Mouse (Mus musculus) T-helper 17 cell (primary cell): ENCODE measurements around the gene Fyn.

ENCODE experiments used
- in situ Hi-C, 2 experiments: fragments of 300-600 bp; cut with MboI, MseI; formaldehyde crosslinking; loops; 1 replicate in 1 of 2; 2 replicates in 1 of 2; pipeline ENCODE4 v1.15.1; 2025; ENCODE audit warnings: high pct_unique_total_duplicates in 2 of 2

Fyn gene

DNA sequence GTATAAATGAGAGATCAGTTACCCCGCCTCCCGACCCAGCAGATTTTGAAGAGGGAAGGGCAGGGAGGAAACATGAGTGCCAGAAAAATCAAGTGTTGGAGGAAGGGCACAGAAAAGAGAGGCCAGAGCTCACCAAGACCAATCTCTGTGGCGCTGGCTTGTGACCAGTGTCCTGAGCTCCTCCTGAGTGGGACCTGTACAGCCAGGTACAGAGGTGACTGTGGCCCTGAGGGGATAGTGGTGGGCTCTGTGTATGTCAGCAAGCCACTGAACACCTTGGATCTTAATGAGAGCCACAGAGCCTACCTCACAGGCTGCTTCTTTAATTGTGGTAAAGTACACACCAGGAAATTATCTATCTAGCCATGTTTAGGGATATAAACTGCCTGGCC lies 229.1 kb downstream of the Fyn start:
- in situ Hi-C loops = no loop called here

DNA sequence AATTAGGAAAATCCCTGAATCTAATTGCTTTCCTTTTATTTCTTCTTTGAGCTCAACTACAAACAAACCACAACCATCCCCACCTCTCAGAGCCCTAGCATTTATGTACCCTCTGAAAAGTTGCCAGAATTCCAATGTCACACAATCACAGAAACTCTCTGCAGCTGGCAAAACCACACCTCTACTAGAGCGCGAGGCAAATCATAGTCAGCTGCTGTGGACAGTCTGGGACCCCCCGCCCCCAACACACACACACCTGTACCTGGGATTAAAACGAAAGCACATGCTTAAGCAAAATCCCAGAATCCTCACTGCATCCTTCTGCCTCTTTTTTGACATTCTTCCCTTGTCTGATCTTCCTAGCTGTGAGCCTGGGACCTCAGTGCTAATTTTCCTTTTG lies 230.9 kb downstream of the Fyn start:
- in situ Hi-C loops = no loop called here

DNA sequence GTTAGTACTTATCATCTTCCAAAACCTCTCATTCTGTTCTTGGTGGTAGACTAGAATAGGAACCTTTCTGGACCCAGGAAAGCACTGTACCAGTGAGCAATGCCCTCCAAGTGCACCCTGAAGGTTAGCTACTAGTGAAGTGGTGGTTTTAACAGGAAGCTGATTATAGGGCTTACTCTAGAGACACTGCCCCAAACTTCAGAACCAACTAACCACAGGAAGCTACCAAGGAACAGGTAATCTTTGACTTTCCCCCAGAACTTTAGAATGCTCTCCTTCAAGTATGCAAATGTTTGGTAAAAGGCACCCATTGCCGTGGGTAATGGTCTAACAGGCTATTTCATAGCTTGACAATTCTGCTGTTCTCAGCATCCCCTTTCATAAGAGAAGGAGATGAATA lies 231.5 kb downstream of the Fyn start:
- in situ Hi-C loops = no loop called here

DNA sequence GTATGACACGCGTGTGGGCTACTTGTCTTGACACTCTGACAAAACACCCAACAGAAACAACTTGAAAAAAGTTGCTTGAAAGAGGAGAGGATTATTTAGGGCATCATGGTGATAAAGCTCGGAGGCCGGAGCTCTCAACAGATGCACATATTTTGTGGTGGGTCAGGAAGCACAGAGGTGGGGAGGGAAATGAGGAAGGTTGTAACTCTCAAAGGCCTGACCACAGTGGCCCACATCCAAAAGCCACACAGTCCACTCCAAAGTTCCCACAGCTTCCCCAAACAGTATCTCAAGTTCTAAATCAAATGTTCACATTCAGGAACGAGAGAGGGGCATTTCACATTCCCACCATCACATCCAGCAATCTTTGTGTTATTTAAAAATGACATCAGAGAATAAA lies 232.4 kb downstream of the Fyn start:
- in situ Hi-C loops = no loop called here

DNA sequence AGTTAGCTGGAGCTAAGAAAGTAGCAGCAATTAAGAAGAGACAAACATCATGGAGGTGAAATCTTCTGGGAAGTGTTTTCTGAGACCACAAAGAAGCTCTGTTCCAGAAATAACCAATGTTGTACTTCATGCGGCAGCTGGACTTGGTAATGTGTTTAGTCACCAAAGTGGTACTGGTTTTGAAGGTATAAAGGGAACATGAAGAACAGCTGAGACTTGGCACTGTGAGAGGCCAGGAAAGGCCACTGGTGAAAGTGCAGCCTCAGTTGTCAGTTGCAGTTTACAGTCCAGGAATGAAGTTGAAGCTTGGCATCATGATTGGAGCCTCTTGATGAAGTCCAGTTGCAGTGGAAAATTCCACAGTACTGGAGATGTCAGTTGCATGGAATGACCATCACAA lies 237.8 kb downstream of the Fyn start:
- in situ Hi-C loops = no loop called here

DNA sequence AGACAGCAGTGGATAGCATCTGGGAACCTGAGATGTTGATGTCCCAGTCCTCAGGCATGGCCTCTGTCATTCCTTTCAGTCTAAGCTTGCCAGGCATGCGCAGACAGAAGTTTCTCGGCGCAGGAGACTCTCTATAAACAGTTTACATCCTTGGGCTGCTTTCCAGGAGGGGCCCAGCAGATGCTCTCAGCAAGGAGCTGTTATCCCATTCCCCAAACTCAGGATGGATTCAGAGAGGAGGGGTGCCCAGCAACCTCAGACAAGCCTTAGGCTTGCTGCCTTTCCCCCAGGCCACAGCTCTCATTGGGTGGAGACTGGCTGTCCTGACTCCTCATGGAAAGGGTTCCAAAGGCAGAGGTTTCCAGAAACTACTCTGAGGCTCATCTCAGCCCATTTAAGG lies 242.6 kb downstream of the Fyn start:
- in situ Hi-C loops = no loop called here

DNA sequence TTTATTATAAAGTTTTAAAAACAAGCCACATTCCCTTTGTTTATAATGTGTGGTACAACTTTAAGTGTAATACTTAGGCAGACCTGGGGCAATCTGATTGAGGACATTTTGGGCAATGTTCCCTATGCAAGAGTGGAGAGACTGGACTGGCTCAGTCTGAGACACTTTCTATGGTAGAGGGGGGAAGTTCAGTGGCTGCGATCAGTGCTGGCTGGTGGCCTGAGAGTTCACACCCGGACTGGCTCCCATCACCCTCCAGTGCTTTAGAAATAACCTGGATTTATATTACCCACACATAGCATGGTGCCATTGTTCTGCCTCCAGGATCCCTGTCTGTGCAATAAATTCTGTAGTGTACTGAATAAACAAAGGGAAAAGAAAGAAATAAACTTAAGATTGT lies 243.5 kb downstream of the Fyn start:
- in situ Hi-C loops = no loop called here

DNA sequence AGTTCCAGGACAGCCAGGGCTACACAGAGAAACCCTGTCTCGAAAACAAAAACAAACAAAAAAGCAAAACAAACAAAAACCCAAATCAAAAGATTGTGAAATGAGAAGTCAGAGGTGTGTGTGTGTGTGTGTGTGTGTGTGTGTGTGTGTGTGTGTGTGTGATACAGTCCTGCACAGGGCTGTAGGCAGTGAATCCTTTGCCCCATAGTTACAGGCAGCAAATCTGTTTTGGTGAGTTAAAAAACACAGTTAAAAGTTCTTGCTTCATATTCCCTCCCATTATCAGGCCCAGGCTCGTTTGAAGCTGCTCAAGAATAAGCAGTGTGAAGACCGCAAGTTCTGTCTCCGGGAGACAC lies 244.0 kb downstream of the Fyn start, which contains the start of gene Traf3ip2:
TSS of gene Traf3ip2 (plus strand) at position 302 of the 356 bp plus-strand sequence.
- in situ Hi-C loops = no loop called here

DNA sequence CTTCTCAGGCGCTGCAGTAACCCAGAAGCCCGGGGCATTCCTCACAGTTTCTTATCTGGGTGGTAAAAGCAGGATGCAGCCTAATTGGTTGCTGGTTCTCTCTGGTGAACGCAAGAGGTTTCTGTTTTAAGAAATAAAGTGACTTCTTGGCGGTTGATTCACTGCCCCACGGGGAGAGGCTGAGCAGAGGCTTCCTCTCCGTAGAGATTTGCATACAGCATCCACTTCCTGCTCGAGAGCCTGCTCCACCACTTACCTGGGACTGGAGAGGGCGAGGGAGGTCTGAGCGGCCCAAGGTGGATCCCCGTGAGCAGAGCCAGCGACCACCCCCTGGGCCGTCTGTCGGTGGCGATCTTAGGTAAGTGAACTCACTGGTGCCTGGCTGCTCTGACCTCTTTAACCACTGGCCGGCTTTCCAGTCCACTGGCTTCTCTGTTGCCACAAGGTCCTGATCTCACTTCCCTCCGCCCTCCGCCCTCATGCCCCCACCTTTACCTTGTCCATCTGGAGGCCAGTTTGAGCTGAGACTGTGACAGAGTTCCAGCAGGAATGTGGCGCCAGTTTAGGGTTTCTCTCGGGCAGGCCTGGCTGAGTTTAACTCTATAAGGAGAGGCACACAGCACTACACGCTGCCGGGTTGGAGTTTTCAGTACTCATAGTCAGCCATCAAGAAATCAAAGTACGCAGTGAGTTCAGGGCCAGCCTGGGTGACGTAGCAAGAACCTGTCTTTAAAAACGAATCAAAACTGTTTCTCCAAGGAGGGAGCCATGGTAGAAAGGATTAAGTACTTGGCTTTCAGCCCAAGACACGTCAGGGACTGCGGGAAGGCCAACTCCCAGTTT lies 244.6 kb downstream of the Fyn start:
- in situ Hi-C loops = no loop called here

DNA sequence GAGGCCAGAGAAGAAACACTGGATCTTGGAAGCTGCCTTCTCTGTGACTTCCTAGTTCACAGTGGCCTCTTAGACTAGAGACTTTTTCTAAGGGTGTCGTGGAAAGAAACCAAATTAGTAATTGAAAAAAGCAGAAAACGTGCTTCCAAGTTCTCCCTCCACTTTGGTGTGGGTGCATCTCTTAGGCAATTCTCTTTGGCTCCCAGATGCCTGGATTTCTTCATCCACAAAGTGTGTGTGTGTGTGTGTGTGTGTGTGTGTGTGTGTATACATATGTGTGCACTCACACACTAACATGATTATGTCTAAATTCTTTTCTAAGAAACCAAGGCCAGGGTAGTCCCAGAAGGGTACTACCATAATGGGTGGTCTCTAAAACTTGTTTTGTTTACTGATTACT lies 245.3 kb downstream of the Fyn start:
- in situ Hi-C loops = no loop called here

DNA sequence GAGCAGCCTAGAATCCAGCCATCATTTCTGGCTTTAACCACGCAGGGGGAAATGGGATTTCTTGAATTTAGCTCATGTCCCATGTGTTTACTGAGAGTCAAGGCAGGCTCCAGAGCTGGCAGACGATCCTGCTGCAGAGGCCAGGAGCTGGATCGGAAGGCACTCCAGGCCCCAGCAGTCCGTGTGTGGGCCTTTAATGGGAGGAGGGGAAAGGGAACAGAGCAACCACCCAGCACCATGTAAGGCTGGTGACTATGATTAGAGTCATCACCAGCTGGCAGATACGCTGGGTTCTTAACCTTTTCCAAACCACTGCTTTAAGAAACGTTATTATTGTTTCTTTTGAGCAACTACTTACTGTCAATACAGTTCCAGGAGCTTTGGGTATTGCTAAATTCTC lies 246.0 kb downstream of the Fyn start:
- in situ Hi-C loops = no loop called here
